Mouse (Mus musculus): ENCODE measurements around the gene Hoxc13.

Hoxc13 gene

GRCm38 (mm10) chr15:102936279-102936972 lies 15.5 kb downstream of the Hoxc13 start, which contains the start of gene Hoxc12:
Gene Hoxc12 (plus strand): TSS chr15:102936757.
- WGBS = 2% methylated on average over 31 of the region's 31 CpGs

DNA sequence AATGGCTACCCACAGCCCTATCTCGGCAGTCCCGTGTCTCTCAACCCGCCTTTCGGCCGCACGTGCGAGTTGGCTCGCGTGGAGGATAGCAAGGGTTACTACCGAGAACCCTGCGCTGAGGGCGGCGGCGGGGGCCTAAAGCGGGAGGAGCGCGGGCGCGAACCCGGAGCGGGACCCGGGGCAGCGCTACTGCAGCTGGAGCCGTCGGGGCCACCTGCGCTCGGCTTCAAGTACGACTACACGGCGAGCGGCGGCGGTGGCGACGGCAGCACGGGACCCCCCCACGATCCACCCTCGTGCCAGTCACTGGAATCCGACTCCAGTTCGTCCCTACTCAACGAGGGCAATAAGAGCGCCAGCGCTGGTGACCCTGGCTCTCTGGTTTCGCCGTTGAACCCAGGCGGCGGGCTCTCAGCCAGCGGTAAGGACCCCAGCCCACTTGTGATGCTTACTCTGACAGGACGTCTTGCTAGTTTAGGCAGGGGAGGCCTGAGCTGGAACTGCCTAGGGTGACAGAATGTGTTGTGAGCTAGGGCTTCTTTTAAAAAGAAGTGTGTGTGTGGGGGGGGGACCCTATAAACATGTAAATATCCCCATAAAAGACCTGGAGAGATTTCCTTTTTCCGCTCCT lies 16.2 kb downstream of the Hoxc13 start:
- 3% methylated on average over 50 of the region's 50 CpGs for WGBS

DNA sequence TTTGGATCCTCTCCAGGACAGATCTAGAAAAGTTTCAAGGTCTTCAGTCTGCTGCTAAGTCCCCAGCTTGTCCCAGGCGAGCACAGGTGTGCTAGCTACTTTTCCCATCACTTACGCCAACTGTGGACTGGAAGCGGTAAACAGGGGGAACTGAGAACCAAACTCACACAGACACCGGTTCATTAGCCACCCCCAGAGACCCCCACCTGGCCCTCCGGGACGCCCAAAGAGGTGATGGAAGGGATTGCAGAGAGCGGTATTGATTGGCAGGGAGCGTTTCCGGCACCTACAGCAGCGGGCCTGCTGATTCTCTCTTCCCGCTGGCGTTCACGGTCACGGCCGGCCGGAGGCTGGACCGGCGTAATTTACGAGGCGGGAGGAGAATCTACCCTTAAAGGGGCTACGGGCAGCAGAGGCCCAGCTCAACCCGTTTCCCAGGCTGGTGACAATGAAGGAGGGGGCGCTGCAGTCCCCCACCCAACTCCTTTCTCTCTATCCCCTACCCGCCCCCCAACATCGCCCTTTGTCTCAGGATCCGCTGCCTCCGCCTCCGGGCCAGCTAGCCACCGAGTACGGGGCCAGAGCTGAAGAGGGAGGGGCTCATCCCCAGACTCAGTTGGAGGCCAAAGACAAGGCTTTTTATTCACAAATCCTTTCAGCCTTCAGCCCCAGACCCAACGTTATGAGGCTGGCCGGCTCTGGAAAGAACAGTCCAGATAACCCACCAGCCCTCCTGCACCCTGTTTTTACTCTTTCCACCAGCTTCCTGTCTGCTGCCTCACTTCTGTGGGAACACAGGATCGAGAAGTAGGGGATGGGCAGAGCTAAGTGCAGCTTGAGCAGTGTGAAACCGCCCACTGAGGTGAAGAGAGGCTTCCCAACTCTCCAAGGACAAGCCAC lies 18.6 kb downstream of the Hoxc13 start:
- 2% methylated on average over 34 of the region's 34 CpGs for WGBS

GRCm38 (mm10) chr15:102942739-102943467 lies 22.0 kb downstream of the Hoxc13 start:
- WGBS = 2% methylated on average over 51 of the region's 53 CpGs

DNA sequence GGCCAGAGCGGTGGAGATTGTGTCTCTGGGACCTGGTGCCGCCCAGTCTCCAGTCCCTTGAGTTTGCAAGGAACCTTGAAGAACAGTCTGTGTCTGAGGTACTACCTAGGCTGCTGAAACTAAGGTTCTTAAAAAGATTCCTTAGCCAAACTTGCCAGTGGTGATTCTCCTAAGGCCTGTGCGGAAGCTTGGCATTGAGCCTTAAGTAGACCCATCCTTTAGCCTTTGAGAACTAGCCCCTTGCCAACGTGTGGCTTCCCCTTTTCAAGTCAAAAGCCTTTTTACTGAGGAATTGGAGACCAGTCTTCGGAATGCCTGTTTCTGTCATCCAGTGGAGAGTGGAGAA lies 22.5 kb downstream of the Hoxc13 start:
- 8% methylated on average over 5 of the region's 5 CpGs for WGBS

GRCm38 (mm10) chr15:102945185-102946077 lies 24.5 kb downstream of the Hoxc13 start:
- WGBS = 17% methylated on average over 22 of the region's 22 CpGs

GRCm38 (mm10) chr15:102947276-102947675 lies 26.4 kb downstream of the Hoxc13 start:
- 12% methylated on average over 9 of the region's 9 CpGs for WGBS

- WGBS = 18% methylated on average over 2 of the region's 2 CpGs
These were observed 27.9 kb downstream of the Hoxc13 start for GRCm38 (mm10) chr15:102948842-102949241.

GRCm38 (mm10) chr15:102949696-102950095 lies 28.8 kb downstream of the Hoxc13 start:
- WGBS = 3% methylated on average over 20 of the region's 20 CpGs

DNA sequence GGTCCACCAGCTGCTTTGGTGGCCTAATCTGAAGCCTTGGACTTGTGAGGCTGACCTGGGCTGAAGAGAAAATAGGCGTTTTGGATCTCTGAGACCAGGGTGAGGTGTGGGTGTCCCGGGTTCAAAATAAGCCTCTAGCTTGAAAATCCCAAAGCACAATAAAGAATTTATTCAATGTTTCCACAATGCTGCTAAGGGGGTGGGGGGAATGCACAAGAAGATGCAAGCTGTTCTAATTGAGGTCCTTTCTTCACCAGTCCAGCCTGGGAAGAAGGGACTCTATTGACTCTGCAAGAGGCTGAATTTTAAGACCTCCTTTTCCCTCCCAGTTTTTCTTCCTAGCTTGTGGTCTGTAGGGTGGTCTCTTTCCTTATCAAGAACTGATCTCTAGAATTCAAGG lies 30.0 kb downstream of the Hoxc13 start:
- WGBS = 11% methylated on average over 2 of the region's 2 CpGs

- WGBS = 7% methylated on average over 6 of the region's 6 CpGs
These were observed 32.7 kb downstream of the Hoxc13 start for GRCm38 (mm10) chr15:102953561-102953960.

GRCm38 (mm10) chr15:102954192-102955006 lies 33.5 kb downstream of the Hoxc13 start, which contains the start of gene Hoxc11:
Gene Hoxc11 (plus strand): TSS chr15:102954427.
- WGBS = 2% methylated on average over 57 of the region's 57 CpGs

DNA sequence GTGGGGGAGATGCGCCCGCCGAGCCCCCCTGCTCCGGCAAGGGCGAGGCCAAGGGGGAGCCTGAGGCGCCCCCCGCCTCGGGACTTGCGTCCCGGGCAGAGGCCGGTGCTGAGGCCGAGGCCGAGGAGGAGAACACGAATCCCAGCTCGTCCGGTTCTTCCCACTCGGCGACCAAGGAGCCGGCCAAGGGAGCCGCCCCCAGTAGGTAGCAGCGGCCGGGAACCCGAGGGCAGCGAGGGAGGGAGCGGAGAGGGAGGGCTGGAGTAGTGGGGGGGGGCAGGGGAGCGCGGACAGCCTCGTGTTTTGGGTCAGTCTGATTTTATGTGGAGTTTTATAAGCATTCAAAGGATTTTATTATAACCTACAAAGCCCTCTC lies 34.1 kb downstream of the Hoxc13 start:
- WGBS = 2% methylated on average over 28 of the region's 28 CpGs

- WGBS = 2% methylated on average over 40 of the region's 40 CpGs
These were observed 35.1 kb downstream of the Hoxc13 start for GRCm38 (mm10) chr15:102955833-102956640.

GRCm38 (mm10) chr15:102956906-102957305 lies 36.0 kb downstream of the Hoxc13 start:
- WGBS = 2% methylated on average over 12 of the region's 12 CpGs

GRCm38 (mm10) chr15:102959663-102960191 lies 38.8 kb downstream of the Hoxc13 start:
- 3% methylated on average over 13 of the region's 13 CpGs for whole genome bisulfite sequencing

DNA sequence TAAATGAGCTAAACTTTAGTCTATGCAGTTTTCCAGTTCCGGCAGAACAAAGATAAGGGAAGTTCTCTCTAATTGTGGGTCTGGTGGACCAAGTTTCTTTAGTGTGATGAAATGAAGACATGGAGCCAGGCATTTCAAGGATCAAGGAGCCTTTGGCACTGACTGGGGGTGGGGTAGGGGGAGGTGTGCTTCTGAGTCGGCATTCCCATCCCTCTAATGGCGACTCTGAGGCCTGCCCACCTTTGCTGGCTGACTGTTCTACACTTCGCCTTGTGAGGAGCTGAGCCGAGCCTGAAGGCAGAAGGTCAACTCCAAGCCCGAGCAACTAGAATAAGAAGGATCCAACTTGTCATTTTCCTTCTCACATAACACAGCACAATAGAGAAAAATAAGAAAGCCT lies 40.8 kb downstream of the Hoxc13 start:
- WGBS = 3% methylated on average over 6 of the region's 6 CpGs

DNA sequence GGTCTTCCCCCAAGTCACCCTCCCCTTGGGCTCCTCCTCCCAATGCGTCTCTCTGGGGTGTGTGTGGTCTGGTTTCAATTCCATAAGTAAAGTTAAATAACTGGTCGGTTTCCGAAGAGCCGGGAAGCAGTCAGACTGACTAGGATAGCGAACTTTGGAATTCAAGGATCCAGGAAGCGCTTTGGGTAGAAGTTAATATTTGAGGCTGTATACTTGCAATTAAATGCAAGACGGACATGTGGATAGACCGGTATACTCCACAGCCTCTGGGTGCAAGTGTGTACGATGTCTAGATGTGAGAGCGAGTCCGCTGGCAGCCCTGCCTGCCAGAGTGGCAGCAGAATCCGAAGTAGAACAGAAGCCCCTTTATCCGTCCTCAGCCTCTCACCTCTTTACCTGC lies 41.6 kb downstream of the Hoxc13 start:
- WGBS = 6% methylated on average over 13 of the region's 13 CpGs

DNA sequence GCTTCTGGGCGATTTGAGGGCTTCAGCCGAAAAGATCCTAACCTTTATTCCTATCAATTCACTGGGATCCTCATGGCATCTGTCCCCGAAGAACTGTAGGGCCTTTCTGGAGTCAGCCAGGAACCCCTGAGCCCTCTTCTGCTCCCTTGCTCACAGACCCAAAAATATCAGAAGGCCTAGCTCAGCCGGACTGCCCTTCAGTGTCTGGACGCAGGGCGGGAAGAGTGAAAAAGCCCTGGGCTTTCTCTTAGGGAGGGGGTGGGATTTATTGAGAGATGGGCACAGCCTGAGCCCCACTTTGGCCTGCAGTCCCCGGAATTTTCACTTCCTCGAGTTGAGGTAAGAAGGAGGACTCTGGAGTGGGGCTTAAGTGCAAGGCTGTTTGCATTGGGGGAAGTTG lies 42.4 kb downstream of the Hoxc13 start:
- WGBS = 5% methylated on average over 8 of the region's 8 CpGs
